Mouse (Mus musculus): ENCODE data around the gene Snrpb2. TPM values are rescaled to one million over a fixed set of nuclear protein-coding genes. Genes with fewer than 3 reads are reported as not detected.

The Snrpb2 gene
- polyA plus RNA-seq, 1 experiment from 2014 or later: 47.8 TPM

- Histone ChIP-seq H3K9ac (ENCODE audit: low read length) (no peak overlapping the region), H3K36me3 (ENCODE audit: control insufficient read depth, insufficient read depth, low read length) (no peaks in the 10 kb centered on the region), H3K27me3 (ENCODE audit: control insufficient read depth, insufficient read depth, low read length) (no peaks in the 10 kb centered on the region), H3K27ac (replicated peaks) (no peak overlapping the region), H3K9me3 (ENCODE audit: control insufficient read depth, low read length) (no peaks in the 10 kb centered on the region), H3K4me2 (replicated peaks; ENCODE audit: low read depth) (no peak overlapping the region), H3K4me1 (replicated peaks; ENCODE audit: control insufficient read depth, insufficient read depth) (no peaks in the 10 kb centered on the region), H3K4me3 (ENCODE audit: low read depth, low read length) (no peak overlapping the region)
- no peak for DNase-seq (ENCODE audit: low spot score)
- peak; percentile 47; the same call in 1 of the 2 replicates for ATAC-seq (ENCODE audit: low FRiP score, low TSS enrichment)
- WGBS: 41% methylated on average over 1 of the region's 1 CpGs
- TF ChIP-seq EP300 (optimal IDR thresholded peaks at IDR 0.05) (no peak), CTCF (IDR thresholded peaks at IDR 0.05; ENCODE audit: low read depth) (no peak)
These were observed 34.3 kb downstream of the Snrpb2 start for GRCm38 (mm10) chr2:143097170-143097569.

- Histone ChIP-seq H3K9ac (ENCODE audit: low read length) (no peak overlapping the region), H3K4me2 (replicated peaks; ENCODE audit: low read depth) (no peak overlapping the region), H3K4me1 (replicated peaks; ENCODE audit: control insufficient read depth, insufficient read depth) (no peaks in the 10 kb centered on the region), H3K27me3 (ENCODE audit: control insufficient read depth, insufficient read depth, low read length) (no peaks in the 10 kb centered on the region), H3K36me3 (ENCODE audit: control insufficient read depth, insufficient read depth, low read length) (no peaks in the 10 kb centered on the region), H3K9me3 (ENCODE audit: control insufficient read depth, low read length) (no peaks in the 10 kb centered on the region), H3K4me3 (ENCODE audit: low read depth, low read length) (no peak overlapping the region), H3K27ac (replicated peaks) (no peak overlapping the region)
- 97% methylated on average over 1 of the region's 1 CpGs for WGBS
- DNase-seq (ENCODE audit: low spot score): no peak
- ATAC-seq (ENCODE audit: low FRiP score, low TSS enrichment): no peak
- no peak for TF ChIP-seq EP300 (optimal IDR thresholded peaks at IDR 0.05)
- peak; percentile 73 for TF ChIP-seq CTCF (IDR thresholded peaks at IDR 0.05; ENCODE audit: low read depth)
These were observed 51.0 kb downstream of the Snrpb2 start for GRCm38 (mm10) chr2:143113859-143114258.

- Histone ChIP-seq H3K4me2 (replicated peaks; ENCODE audit: low read depth) (no peak overlapping the region), H3K4me3 (ENCODE audit: low read depth, low read length) (no peak overlapping the region), H3K27ac (replicated peaks) (no peak overlapping the region), H3K9ac (ENCODE audit: low read length) (no peak overlapping the region), H3K36me3 (ENCODE audit: control insufficient read depth, insufficient read depth, low read length) (no peaks in the 10 kb centered on the region), H3K27me3 (ENCODE audit: control insufficient read depth, insufficient read depth, low read length) (no peaks in the 10 kb centered on the region), H3K4me1 (replicated peaks; ENCODE audit: control insufficient read depth, insufficient read depth) (no peaks in the 10 kb centered on the region), H3K9me3 (ENCODE audit: control insufficient read depth, low read length) (no peaks in the 10 kb centered on the region)
- TF ChIP-seq EP300 (optimal IDR thresholded peaks at IDR 0.05) (no peak), CTCF (IDR thresholded peaks at IDR 0.05; ENCODE audit: low read depth) (no peak)
- DNase-seq (ENCODE audit: low spot score) (no peak), ATAC-seq (ENCODE audit: low FRiP score, low TSS enrichment) (no peak)
- 60% methylated on average over 4 of the region's 4 CpGs for WGBS
These were observed 51.9 kb downstream of the Snrpb2 start for GRCm38 (mm10) chr2:143114716-143115115.

- TF ChIP-seq CTCF (IDR thresholded peaks at IDR 0.05; ENCODE audit: low read depth) (peak; percentile 21; the same call in 1 of the 2 replicates), EP300 (optimal IDR thresholded peaks at IDR 0.05) (no peak)
- H3K9me3 ChIP-seq (ENCODE audit: control insufficient read depth, low read length): no peaks in the 10 kb centered on the region
- H3K4me3 ChIP-seq (ENCODE audit: low read depth, low read length): no peak overlapping the region
- H3K4me2 ChIP-seq (replicated peaks; ENCODE audit: low read depth): no peak overlapping the region
- no peaks in the 10 kb centered on the region for H3K27me3 ChIP-seq (ENCODE audit: control insufficient read depth, insufficient read depth, low read length)
- H3K9ac ChIP-seq (ENCODE audit: low read length): no peak overlapping the region
- H3K4me1 ChIP-seq (replicated peaks; ENCODE audit: control insufficient read depth, insufficient read depth): no peaks in the 10 kb centered on the region
- no peaks in the 10 kb centered on the region for H3K36me3 ChIP-seq (ENCODE audit: control insufficient read depth, insufficient read depth, low read length)
- no peak overlapping the region for H3K27ac ChIP-seq (replicated peaks)
- no peak for ATAC-seq (ENCODE audit: low FRiP score, low TSS enrichment)
- 59% methylated on average over 3 of the region's 3 CpGs for WGBS
- no peak for DNase-seq (ENCODE audit: low spot score)
These were observed 54.6 kb downstream of the Snrpb2 start for GRCm38 (mm10) chr2:143117453-143117852.

- H3K4me1 ChIP-seq (replicated peaks; ENCODE audit: control insufficient read depth, insufficient read depth): no peaks in the 10 kb centered on the region
- no peak overlapping the region for H3K4me2 ChIP-seq (replicated peaks; ENCODE audit: low read depth)
- 81% methylated on average over 7 of the region's 7 CpGs for WGBS
- no peak overlapping the region for H3K4me3 ChIP-seq (ENCODE audit: low read depth, low read length)
- no peak overlapping the region for H3K27ac ChIP-seq (replicated peaks)
- H3K27me3 ChIP-seq (ENCODE audit: control insufficient read depth, insufficient read depth, low read length): no peaks in the 10 kb centered on the region
- H3K9ac ChIP-seq (ENCODE audit: low read length): no peak overlapping the region
- no peaks in the 10 kb centered on the region for H3K9me3 ChIP-seq (ENCODE audit: control insufficient read depth, low read length)
- no peaks in the 10 kb centered on the region for H3K36me3 ChIP-seq (ENCODE audit: control insufficient read depth, insufficient read depth, low read length)
- DNase-seq (ENCODE audit: low spot score) (no peak), ATAC-seq (ENCODE audit: low FRiP score, low TSS enrichment) (no peak)
- no peak for TF ChIP-seq CTCF (IDR thresholded peaks at IDR 0.05; ENCODE audit: low read depth)
- TF ChIP-seq EP300 (optimal IDR thresholded peaks at IDR 0.05): no peak
These were observed 55.4 kb downstream of the Snrpb2 start for GRCm38 (mm10) chr2:143118221-143118620.

Other genes starting within 250 kb of the Snrpb2 start
- gene Kif16b, start 161.5 kb upstream of the Snrpb2 start, polyA plus RNA-seq (2015; fragmentation: Nextera tagmentation; extraction: Ambion mirVana): 8.0 and 9.0 TPM in 2 replicates
- 0.48 and 0.59 TPM in 2 replicates for gene Otor, start 15.4 kb downstream of the Snrpb2 start, polyA plus RNA-seq (2015; fragmentation: Nextera tagmentation; extraction: Ambion mirVana)

Data from stomach, postnatal 0 days (tissue).